Mouse (Mus musculus) midbrain, embryonic 10.5 days (tissue): ENCODE results near the gene Slc15a2. TPM values are rescaled to one million over a fixed set of nuclear protein-coding genes. Genes with fewer than 3 reads are reported as not detected.

Experiments used
- DNase-seq: peaks from one replicate; pipeline ENCODE4 v3.0.0-alpha.2; 2017; ENCODE audit warnings: low spot score
- H3K27ac ChIP-seq: fragments of 300-500 bp; sonication (generic); replicated peaks from 2 replicates; pipeline ENCODE4 v1.5.1; 2016; ENCODE audit warnings: mild to moderate bottlenecking
- H3K27me3 ChIP-seq: fragments of 300-500 bp; sonication (generic); 2 replicates; pipeline ENCODE4 v1.6.1; 2016; ENCODE audit warnings: low read depth, mild to moderate bottlenecking; ENCODE audit not compliant: poor library complexity, severe bottlenecking
- H3K36me3 ChIP-seq: fragments of 300-500 bp; sonication (generic); 2 replicates; pipeline ENCODE4 v1.6.1; 2016; ENCODE audit warnings: mild to moderate bottlenecking, moderate library complexity
- H3K4me1 ChIP-seq: fragments of 300-500 bp; sonication (generic); 2 replicates; pipeline ENCODE4 v1.6.1; 2016
- H3K4me3 ChIP-seq: fragments of 300-500 bp; sonication (generic); 2 replicates; pipeline ENCODE4 v1.5.1; 2016; ENCODE audit warnings: mild to moderate bottlenecking, moderate library complexity
- H3K9me3 ChIP-seq: fragments of 300-500 bp; sonication (generic); replicated peaks from 2 replicates; pipeline ENCODE4 v1.6.1; 2016; ENCODE audit warnings: mild to moderate bottlenecking
- WGBS: fragments of 180-500 bp; shearing (Covaris S2); methylation state at CpG from one replicate; pipeline ENCODE4 v1.1.7; 2016; 5-methylcytosine and 5-hydroxymethylcytosine counted together
- polyA plus RNA-seq: library from polyadenylated mRNA; unstranded; fragments of >200 nt; fragmentation: Nextera tagmentation; extraction: Ambion mirVana; gene quantifications from 2 replicates; pipeline ENCODE4 v1.2.1, GENCODE M21; 2016

Gene Slc15a2
- 1.1 and 1.3 TPM in 2 replicates for polyA plus RNA-seq

- H3K27ac ChIP-seq: no peak within 1 kb of the TSS
- no peak within 1 kb of the TSS for H3K4me3 ChIP-seq
- no peaks in the 10 kb centered on the region for H3K9me3 ChIP-seq
- DNase-seq: no peak
- 79% methylated on average over 10 of the region's 10 CpGs for WGBS
- H3K4me1 ChIP-seq: no peaks in the 10 kb centered on the region
- no peaks in the 10 kb centered on the region for H3K27me3 ChIP-seq
- no peaks in the 10 kb centered on the region for H3K36me3 ChIP-seq
Observed at GRCm38 (mm10) chr16:36784594-36785313, at the start of gene Slc15a2. Slc15a2 (minus strand) TSS chr16:36784962.

GRCm38 (mm10) chr16:36828820-36829219 lies 44.1 kb upstream of the Slc15a2 start:
- peak overlapping the region; percentile 92 for H3K27ac ChIP-seq
- peaks cover 18% of the 10 kb centered on the region for H3K27me3 ChIP-seq
- H3K9me3 ChIP-seq: no peaks in the 10 kb centered on the region
- peaks cover 27% of the 10 kb centered on the region for H3K36me3 ChIP-seq
- H3K4me1 ChIP-seq: peaks cover 19% of the 10 kb centered on the region
- WGBS: 10% methylated on average over 11 of the region's 11 CpGs
- H3K4me3 ChIP-seq: peak overlapping the region; percentile 90
- no peak for DNase-seq

GRCm38 (mm10) chr16:36828054-36828786 lies 43.5 kb upstream of the Slc15a2 start, which contains the start of gene Iqcb1:
Iqcb1 (plus strand) TSS chr16:36828385.
- H3K36me3 ChIP-seq: peaks cover 24% of the 10 kb centered on the region
- H3K4me1 ChIP-seq: peaks cover 19% of the 10 kb centered on the region
- DNase-seq: peak; percentile 93
- no peaks in the 10 kb centered on the region for H3K9me3 ChIP-seq
- peaks cover 18% of the 10 kb centered on the region for H3K27me3 ChIP-seq
- peak within 1 kb of the TSS; percentile 92 for H3K27ac ChIP-seq
- peak within 1 kb of the TSS; percentile 90 for H3K4me3 ChIP-seq
- WGBS: under 1% methylated on average over 63 of the region's 64 CpGs

GRCm38 (mm10) chr16:36827611-36828053 lies 42.9 kb upstream of the Slc15a2 start:
- Histone ChIP-seq H3K36me3 (peaks cover 21% of the 10 kb centered on the region), H3K4me1 (peaks cover 19% of the 10 kb centered on the region), H3K4me3 (peak overlapping the region; percentile 90), H3K27me3 (peaks cover 18% of the 10 kb centered on the region), H3K9me3 (no peaks in the 10 kb centered on the region), H3K27ac (0 out of 2 replicates have a peak overlapping the region, but pooled peaks have one; percentile 92)
- 2% methylated on average over 11 of the region's 11 CpGs for WGBS
- DNase-seq: no peak

GRCm38 (mm10) chr16:36821474-36821873 lies 36.7 kb upstream of the Slc15a2 start:
- Histone ChIP-seq H3K27ac (no peak overlapping the region; the same call in 1 of the 2 replicates), H3K27me3 (peaks cover 4% of the 10 kb centered on the region), H3K4me1 (peaks cover 10% of the 10 kb centered on the region), H3K9me3 (no peaks in the 10 kb centered on the region), H3K4me3 (no peak overlapping the region), H3K36me3 (no peaks in the 10 kb centered on the region)
- WGBS: 10% methylated on average over 3 of the region's 3 CpGs
- DNase-seq: no peak

- Histone ChIP-seq H3K36me3 (no peaks in the 10 kb centered on the region), H3K4me1 (peaks cover 10% of the 10 kb centered on the region), H3K27ac (no peak overlapping the region), H3K4me3 (no peak overlapping the region), H3K9me3 (no peaks in the 10 kb centered on the region), H3K27me3 (no peaks in the 10 kb centered on the region)
- WGBS: 80% methylated on average over 3 of the region's 3 CpGs
- DNase-seq: no peak
Observed at GRCm38 (mm10) chr16:36820747-36821146, 36.0 kb upstream of the Slc15a2 start.

- H3K27me3 ChIP-seq: no peaks in the 10 kb centered on the region
- no peak for DNase-seq
- no peak overlapping the region for H3K4me3 ChIP-seq
- H3K4me1 ChIP-seq: peaks cover 10% of the 10 kb centered on the region
- WGBS: 59% methylated on average over 6 of the region's 6 CpGs
- no peak overlapping the region for H3K27ac ChIP-seq
- no peaks in the 10 kb centered on the region for H3K36me3 ChIP-seq
- H3K9me3 ChIP-seq: no peaks in the 10 kb centered on the region
Observed at GRCm38 (mm10) chr16:36820016-36820415, 35.3 kb upstream of the Slc15a2 start.

- Histone ChIP-seq H3K27ac (no peak overlapping the region), H3K4me1 (peaks cover 10% of the 10 kb centered on the region), H3K4me3 (no peak overlapping the region), H3K36me3 (no peaks in the 10 kb centered on the region), H3K27me3 (no peaks in the 10 kb centered on the region), H3K9me3 (no peaks in the 10 kb centered on the region)
- WGBS: 23% methylated on average over 7 of the region's 7 CpGs
- DNase-seq: peak; percentile 61
Observed at GRCm38 (mm10) chr16:36817321-36817926, 32.7 kb upstream of the Slc15a2 start.

GRCm38 (mm10) chr16:36816916-36817315 lies 32.2 kb upstream of the Slc15a2 start:
- no peak overlapping the region for H3K4me3 ChIP-seq
- no peak overlapping the region for H3K27ac ChIP-seq
- H3K36me3 ChIP-seq: no peaks in the 10 kb centered on the region
- H3K9me3 ChIP-seq: no peaks in the 10 kb centered on the region
- H3K27me3 ChIP-seq: no peaks in the 10 kb centered on the region
- DNase-seq: no peak
- H3K4me1 ChIP-seq: peaks cover 9% of the 10 kb centered on the region

- no peaks in the 10 kb centered on the region for H3K9me3 ChIP-seq
- H3K4me1 ChIP-seq: no peaks in the 10 kb centered on the region
- no peaks in the 10 kb centered on the region for H3K36me3 ChIP-seq
- no peaks in the 10 kb centered on the region for H3K27me3 ChIP-seq
- whole genome bisulfite sequencing: 70% methylated on average over 3 of the region's 3 CpGs
- DNase-seq: no peak
- no peak overlapping the region for H3K27ac ChIP-seq
- no peak overlapping the region for H3K4me3 ChIP-seq
Observed at GRCm38 (mm10) chr16:36813680-36814079, 28.9 kb upstream of the Slc15a2 start.

- no peaks in the 10 kb centered on the region for H3K9me3 ChIP-seq
- H3K4me3 ChIP-seq: no peak overlapping the region
- H3K4me1 ChIP-seq: no peaks in the 10 kb centered on the region
- no peaks in the 10 kb centered on the region for H3K27me3 ChIP-seq
- 91% methylated on average over 3 of the region's 3 CpGs for WGBS
- no peak for DNase-seq
- H3K36me3 ChIP-seq: no peaks in the 10 kb centered on the region
- no peak overlapping the region for H3K27ac ChIP-seq
Observed at GRCm38 (mm10) chr16:36808616-36809015, 23.9 kb upstream of the Slc15a2 start.

GRCm38 (mm10) chr16:36802361-36802760 lies 17.6 kb upstream of the Slc15a2 start:
- Histone ChIP-seq H3K36me3 (no peaks in the 10 kb centered on the region), H3K9me3 (peaks cover 3% of the 10 kb centered on the region; the same call in 1 of the 2 replicates), H3K27ac (no peak overlapping the region), H3K4me1 (no peaks in the 10 kb centered on the region), H3K4me3 (no peak overlapping the region), H3K27me3 (no peaks in the 10 kb centered on the region)
- 88% methylated on average over 3 of the region's 3 CpGs for WGBS
- DNase-seq: no peak
